Mouse (Mus musculus): ENCODE measurements around the gene Tmem200a.
"Not testable (repeated sequence)": the region's sequence is repeated elsewhere in the genome, so short reads cannot be mapped to it uniquely, and the experiment has no call there.

The Tmem200a gene

GRCm38 (mm10) chr10:25962863-25963262 lies 116.0 kb downstream of the Tmem200a start:
- DNase-seq, result no peak

- DNase-seq, result no peak
Measured at GRCm38 (mm10) chr10:25961066-25961465, 117.8 kb downstream of the Tmem200a start.

GRCm38 (mm10) chr10:25958762-25959753 lies 119.8 kb downstream of the Tmem200a start:
- DNase-seq, result no peak

- no peak for DNase-seq
Measured at GRCm38 (mm10) chr10:25954641-25955228, 124.1 kb downstream of the Tmem200a start.

GRCm38 (mm10) chr10:25952838-25953237 lies 126.0 kb downstream of the Tmem200a start:
- no peak for DNase-seq

- DNase-seq, result no peak
Measured at GRCm38 (mm10) chr10:25952150-25952549, 126.7 kb downstream of the Tmem200a start.

- DNase-seq, result no peak
Measured at GRCm38 (mm10) chr10:25945866-25946265, 133.0 kb downstream of the Tmem200a start.

GRCm38 (mm10) chr10:25944641-25945040 lies 134.2 kb downstream of the Tmem200a start:
- no peak for DNase-seq

- no peak for DNase-seq
Measured at GRCm38 (mm10) chr10:25931796-25932195, 147.1 kb downstream of the Tmem200a start.

- DNase-seq, result no peak
Measured at GRCm38 (mm10) chr10:25929401-25930150, 149.3 kb downstream of the Tmem200a start.

- DNase-seq, result no peak
Measured at GRCm38 (mm10) chr10:25928861-25929368, 149.9 kb downstream of the Tmem200a start.

- no peak for DNase-seq
Measured at GRCm38 (mm10) chr10:25928448-25928786, 150.4 kb downstream of the Tmem200a start.

GRCm38 (mm10) chr10:25927553-25928447 lies 151.1 kb downstream of the Tmem200a start:
- no peak for DNase-seq

- no peak for DNase-seq
Measured at GRCm38 (mm10) chr10:25920640-25921278, 158.1 kb downstream of the Tmem200a start.

GRCm38 (mm10) chr10:25918103-25918502 lies 160.7 kb downstream of the Tmem200a start:
- DNase-seq, result no peak

- DNase-seq, result no peak
Measured at GRCm38 (mm10) chr10:25910270-25910669, 168.6 kb downstream of the Tmem200a start.

- DNase-seq, result no peak
Measured at GRCm38 (mm10) chr10:25908027-25909012, 170.5 kb downstream of the Tmem200a start.

- DNase-seq, result not testable (repeated sequence)
Measured at GRCm38 (mm10) chr10:25894126-25894525, 184.7 kb downstream of the Tmem200a start.

GRCm38 (mm10) chr10:25887225-25887624 lies 191.6 kb downstream of the Tmem200a start:
- no peak for DNase-seq

- DNase-seq, result no peak
Measured at GRCm38 (mm10) chr10:25884512-25884911, 194.3 kb downstream of the Tmem200a start.
